Mouse (Mus musculus) olfactory bulb, adult 2 months (tissue): ENCODE results near the gene Vsir.

Experiments used
- CTCF ChIP-seq: fragments of 200-500 bp; IDR thresholded peaks from 2 replicates; pipeline ENCODE4 v1.5.1; 2012; ENCODE audit warnings: low read depth, mild to moderate bottlenecking, low read length, moderate library complexity; ENCODE audit not compliant: insufficient read depth
- POLR2A ChIP-seq: fragments of 200-500 bp; IDR thresholded peaks from 2 replicates; pipeline ENCODE4 v1.6.1; 2012; ENCODE audit warnings: mild to moderate bottlenecking, low read depth, low read length, moderate library complexity; ENCODE audit not compliant: insufficient read depth

DNA sequence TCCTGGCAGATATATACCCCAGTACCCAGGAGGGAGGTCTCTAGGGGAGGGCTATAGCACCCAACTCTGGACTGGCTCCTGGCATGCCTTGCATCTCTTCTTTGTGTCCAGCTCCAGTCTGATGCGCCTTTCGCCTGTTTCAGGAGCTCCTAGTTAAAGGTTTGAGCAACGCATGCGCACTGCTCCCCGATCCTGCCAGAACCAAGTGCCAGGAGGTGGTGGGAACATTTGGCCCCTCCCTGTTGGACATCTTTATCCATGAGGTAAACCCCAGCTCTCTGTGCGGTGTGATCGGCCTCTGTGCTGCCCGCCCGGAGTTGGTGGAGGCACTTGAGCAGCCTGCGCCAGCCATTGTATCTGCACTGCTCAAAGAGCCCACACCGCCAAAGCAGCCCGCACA lies 47.0 kb upstream of the Vsir start:
- TF ChIP-seq POLR2A = no peak
- TF ChIP-seq CTCF = no peak
